Mouse (Mus musculus) testis, adult 2 months (tissue): ENCODE data around the gene Arhgef2.

Experiments used
- CTCF ChIP-seq: fragments of 200-500 bp; IDR thresholded peaks from 2 replicates; pipeline ENCODE4 v1.5.1; 2012; ENCODE audit warnings: low read depth, mild to moderate bottlenecking, inconsistent platforms, low read length, moderate library complexity; ENCODE audit not compliant: control insufficient read depth, insufficient read depth, insufficient replicate concordance
- POLR2A ChIP-seq: fragments of 200-500 bp; IDR thresholded peaks from 2 replicates; pipeline ENCODE4 v1.6.1; 2012; ENCODE audit warnings: low read depth, mild to moderate bottlenecking, inconsistent platforms, low read length, moderate library complexity; ENCODE audit not compliant: control insufficient read depth

- no peak for TF ChIP-seq POLR2A
- no peak for TF ChIP-seq CTCF
Measured at GRCm38 (mm10) chr3:88637134-88637533, 31.4 kb downstream of the Arhgef2 start.
